Mouse (Mus musculus) neural tube, embryonic 13.5 days (tissue): ENCODE data around the gene Ripply1. TPM values are rescaled to one million over a fixed set of nuclear protein-coding genes. Genes with fewer than 3 reads are reported as not detected.

Source experiments
- polyA plus RNA-seq: library from polyadenylated mRNA; unstranded; fragments of >200 nt; fragmentation: Nextera tagmentation; extraction: Ambion mirVana; gene quantifications from 2 replicates; pipeline ENCODE4 v1.2.1, GENCODE M21; 2015

Ripply1 gene
- polyA plus RNA-seq, 1 experiment from 2014 or later: not detected

Other genes starting within 250 kb of the Ripply1 start
- gene Rnf128, start 219.0 kb downstream of the Ripply1 start, polyA plus RNA-seq: 2.5 TPM in 2 replicates
- 0.63 and 0.79 TPM in 2 replicates for gene Tbc1d8b, start 97.4 kb downstream of the Ripply1 start, polyA plus RNA-seq
- gene Gm15013, start 67.9 kb downstream of the Ripply1 start, polyA plus RNA-seq: not detected in 2 replicates
- gene Cldn2, start 18.5 kb upstream of the Ripply1 start, polyA plus RNA-seq: 0.20 and 2.5 TPM in 2 replicates
- gene Morc4, start 89.3 kb upstream of the Ripply1 start, polyA plus RNA-seq: 4.9 and 5.1 TPM in 2 replicates
- gene Rbm41, start 216.2 kb upstream of the Ripply1 start, polyA plus RNA-seq: 5.7 and 5.8 TPM in 2 replicates